ENCODE assay signal across 16 mouse cellular contexts in genomic region chr11:5512099-5512725, GRCm38 (mm10). TPM values are rescaled to one million over a fixed set of nuclear protein-coding genes. Genes with fewer than 3 reads are reported as not detected.
DNase-seq lines count a peak whose midpoint lies in the region; ATAC-seq and TF ChIP-seq lines count a peak whose summit lies in the region.
"Had no signal": no experiment of that assay in that cellular context is flagged by ENCODE, and none has a peak within 500 bp of the region (broad histone marks: within the 10 kb centered on the region; RNA-seq: fewer than 3 reads in every experiment).

No protein-coding gene starts in this region.

- WGBS in bone marrow, adult 2 months, result 12% methylated on average over 12 of the region's 12 CpGs

- peak overlapping the region; percentile 73 for H3K27ac ChIP-seq in bone marrow, adult 2 months (ENCODE audit: control insufficient read depth, insufficient read depth, low read depth, low read length, poor library complexity)
- H3K27ac ChIP-seq: forebrain, embryonic 10.5 days; heart, adult 2 months; limb, embryonic 15.5 days had no signal

- ATAC-seq in neutrophil, adult 5-6 weeks (ENCODE audit: extremely low read depth, insufficient number of reproducible peaks, low FRiP score, poor library complexity, severe bottlenecking), result peak; percentile 42
- ATAC-seq: hindbrain, embryonic 16.5 days had no signal

- no peak overlapping the region for H3K4me3 ChIP-seq in bone marrow, adult 2 months (replicated peaks; ENCODE audit: control insufficient read depth, low read depth, low read length)
- H3K4me3 ChIP-seq: forebrain, embryonic 10.5 days; heart, adult 2 months; limb, embryonic 15.5 days had no signal

- H3K4me1 ChIP-seq in bone marrow, adult 2 months (ENCODE audit: control insufficient read depth, insufficient read depth, low read length), result peaks cover 11% of the 10 kb centered on the region
- H3K4me1 ChIP-seq: forebrain, embryonic 10.5 days; limb, embryonic 15.5 days had no signal

- no peak for TF ChIP-seq POLR2A in bone marrow, adult 2 months (IDR thresholded peaks at IDR 0.05; ENCODE audit: borderline replicate concordance, control insufficient read depth, low read depth, low read length)

- peak; percentile 50 to 64 for DNase-seq in spleen, postnatal 36 days (ENCODE audit: low spot score in 2 of 2)
- no peak for DNase-seq in spleen, postnatal 4 days (ENCODE audit: low spot score in 2 of 2)
- DNase-seq in kidney, postnatal 14 days, result peak; percentile 65
- DNase-seq in ovary, postnatal 10 days (ENCODE audit: low spot score), result no peak
- no peak for DNase-seq in gastrocnemius, postnatal 4 days (ENCODE audit: low spot score in 2 of 2)
- no peak for DNase-seq in left cerebral cortex, adult 8-10 months (ENCODE audit: low spot score in 2 of 2)
- DNase-seq: embryo, embryonic 11 days; right cerebral cortex, adult 18-20 months; thymus, postnatal 14 days had no signal

- TF ChIP-seq CTCF in bone marrow, adult 2 months (IDR thresholded peaks at IDR 0.05; ENCODE audit: control insufficient read depth, insufficient read depth, low read length), result no peak

RNA-seq across cellular contexts. Expression of gene Xbp1, which starts 8.2 kb away (rescaled TPM):
- polyA plus RNA-seq in bone marrow, adult 2 months (2011; ENCODE audit: insufficient read depth, insufficient read length, low replicate concordance, missing spikeins), result 24.1 and 52.1 TPM in 2 replicates
- 179 and 183 TPM in 2 replicates for total RNA-seq in neutrophil, adult 5-6 weeks (2017)
- total RNA-seq in gastrocnemius, postnatal 4 days (2021), result 10 to 100 TPM; 80.7 to 86.6 TPM
- total RNA-seq in left cerebral cortex, adult 8-10 months (2022), result 10 to 100 TPM; 78.5 to 83.1 (median 80.7) TPM

RNA-seq across cellular contexts. Expression of gene Ccdc117, which starts 29.8 kb away (rescaled TPM):
- 4.9 and 9.5 TPM in 2 replicates for polyA plus RNA-seq in bone marrow, adult 2 months (2011; ENCODE audit: insufficient read depth, insufficient read length, low replicate concordance, missing spikeins)
- total RNA-seq in neutrophil, adult 5-6 weeks (2017), result 40.0 and 42.0 TPM in 2 replicates
- total RNA-seq in gastrocnemius, postnatal 4 days (2021), result 10 to 100 TPM; 15.7 to 16.0 TPM
- total RNA-seq in left cerebral cortex, adult 8-10 months (2022), result 10 to 100 TPM; 13.0 to 15.0 (median 13.2) TPM

RNA-seq across cellular contexts. Expression of gene Ankrd36, which starts 57.3 kb away (rescaled TPM):
- 2.1 TPM in 1 of 2 replicates, not detected in the other for polyA plus RNA-seq in bone marrow, adult 2 months (2011; ENCODE audit: insufficient read depth, insufficient read length, low replicate concordance, missing spikeins)
- not detected in 2 replicates for total RNA-seq in neutrophil, adult 5-6 weeks (2017)
- not detected for total RNA-seq in gastrocnemius, postnatal 4 days (2021)
- total RNA-seq in left cerebral cortex, adult 8-10 months (2022), result not detected
- total RNA-seq: heart, adult 2 months; layer of hippocampus, postnatal 14 days had no signal
- polyA plus RNA-seq: forebrain, embryonic 10.5 days; hindbrain, embryonic 16.5 days; limb, embryonic 15.5 days had no signal

Comparison
In these comparisons a context has a peak if more than half of its experiments do, and no peak if none do; other contexts are left out.
1. DNase-seq: peak in spleen, postnatal 36 days (2 of 2) and kidney, postnatal 14 days (single experiment); none in spleen, postnatal 4 days (0 of 2), ovary, postnatal 10 days (single experiment), gastrocnemius, postnatal 4 days (0 of 2) and left cerebral cortex, adult 8-10 months (0 of 2).